Mouse (Mus musculus) right cerebral cortex, postnatal 4 days (tissue): ENCODE results near the gene Tulp3.

Experiments
- DNase-seq: peaks from one replicate; pipeline ENCODE4 v3.0.0-alpha.2; 2022

Gene Tulp3

GRCm38 (mm10) chr6:128295876-128296749 lies 59.5 kb downstream of the Tulp3 start:
- DNase-seq = peak; percentile 52

- DNase-seq = no peak
Measured at GRCm38 (mm10) chr6:128291284-128291683, 64.4 kb downstream of the Tulp3 start.

- no peak for DNase-seq
Measured at GRCm38 (mm10) chr6:128288681-128289080, 67.0 kb downstream of the Tulp3 start.

GRCm38 (mm10) chr6:128285792-128286430 lies 69.7 kb downstream of the Tulp3 start:
- DNase-seq = no peak

- DNase-seq = no peak
Measured at GRCm38 (mm10) chr6:128282126-128282525, 73.5 kb downstream of the Tulp3 start.

- no peak for DNase-seq
Measured at GRCm38 (mm10) chr6:128280472-128281145, 75.0 kb downstream of the Tulp3 start.

GRCm38 (mm10) chr6:128279608-128280007 lies 76.0 kb downstream of the Tulp3 start:
- DNase-seq = no peak

- DNase-seq = no peak
Measured at GRCm38 (mm10) chr6:128279099-128279498, 76.6 kb downstream of the Tulp3 start.

GRCm38 (mm10) chr6:128277132-128278085 lies 78.2 kb downstream of the Tulp3 start:
- no peak for DNase-seq

- no peak for DNase-seq
Measured at GRCm38 (mm10) chr6:128276349-128276748, 79.3 kb downstream of the Tulp3 start.

- no peak for DNase-seq
Measured at GRCm38 (mm10) chr6:128275506-128276064, 80.1 kb downstream of the Tulp3 start.

GRCm38 (mm10) chr6:128273507-128273906 lies 82.1 kb downstream of the Tulp3 start:
- DNase-seq = no peak

GRCm38 (mm10) chr6:128272754-128273153 lies 82.9 kb downstream of the Tulp3 start:
- DNase-seq = no peak
